Mouse (Mus musculus) heart, postnatal 36 days (tissue): Measurements from ENCODE around the gene Nostrin. TPM values are rescaled to one million over a fixed set of nuclear protein-coding genes. Genes with fewer than 3 reads are reported as not detected.

ENCODE experiments used
- DNase-seq, 2 experiments: peaks; one replicate each; pipeline ENCODE4 v3.0.0; 2021 to 2022
- intact Hi-C: fragments of 180-260 bp; cut with DNase I; formaldehyde crosslinking; loops from one replicate; pipeline ENCODE4 v1.15.1; 2025
- total RNA-seq, 2 experiments: library from RNA; stranded (reverse); gene quantifications; 2 replicates each; pipeline ENCODE4 v1.2.3; 2021

The Nostrin gene
- total RNA-seq, 2 experiments from 2014 or later: 4.6 to 5.2 TPM

DNA sequence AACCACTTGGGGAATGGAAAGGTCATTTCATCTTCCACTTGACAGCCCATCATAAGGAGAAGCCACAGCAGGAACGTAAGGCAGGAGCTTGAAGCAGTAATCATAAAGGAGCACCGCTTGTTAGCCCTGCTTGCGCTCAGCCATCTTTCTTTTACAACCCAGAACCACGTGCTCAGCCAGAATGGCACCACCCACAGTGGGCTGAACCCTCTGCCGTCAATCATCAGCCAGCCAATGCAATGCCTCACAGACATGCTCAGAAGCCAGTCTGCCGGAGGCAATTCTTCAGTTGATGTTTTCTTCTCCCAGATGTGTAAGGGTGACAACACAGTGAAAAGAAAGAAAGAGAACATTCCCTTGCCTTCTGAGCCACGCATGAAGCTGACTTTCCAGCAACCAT, 7.3 kb upstream of the Nostrin start:
- intact Hi-C loops: no loop called here

DNA sequence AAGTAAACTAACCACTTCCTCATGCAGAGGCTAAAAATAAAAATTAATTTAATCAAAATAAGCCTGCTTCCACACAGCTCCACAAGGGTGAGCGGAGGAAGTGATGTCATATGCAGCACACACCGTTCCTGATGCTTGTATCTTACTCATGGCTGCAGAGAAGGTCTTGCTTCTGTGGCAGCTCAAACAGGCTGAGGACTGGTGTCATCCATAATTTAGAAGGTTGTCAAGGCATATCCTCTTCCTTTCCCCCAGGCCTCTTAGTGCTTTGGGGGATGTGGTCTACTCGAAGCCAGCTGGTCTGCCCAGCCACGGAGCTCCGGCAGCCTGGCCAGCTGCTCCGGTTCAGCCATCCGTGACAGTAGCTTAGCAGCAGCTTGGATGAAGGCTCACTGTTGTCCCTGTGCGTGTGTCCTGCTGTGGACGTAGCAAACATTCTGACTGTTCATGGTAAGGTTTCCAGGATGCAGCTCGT, 6.6 kb upstream of the Nostrin start:
- DNase-seq: peak; percentile 12 to 27

More for the DNA sequence above, 7.3 kb upstream of the Nostrin start:
- no peak for DNase-seq

DNA sequence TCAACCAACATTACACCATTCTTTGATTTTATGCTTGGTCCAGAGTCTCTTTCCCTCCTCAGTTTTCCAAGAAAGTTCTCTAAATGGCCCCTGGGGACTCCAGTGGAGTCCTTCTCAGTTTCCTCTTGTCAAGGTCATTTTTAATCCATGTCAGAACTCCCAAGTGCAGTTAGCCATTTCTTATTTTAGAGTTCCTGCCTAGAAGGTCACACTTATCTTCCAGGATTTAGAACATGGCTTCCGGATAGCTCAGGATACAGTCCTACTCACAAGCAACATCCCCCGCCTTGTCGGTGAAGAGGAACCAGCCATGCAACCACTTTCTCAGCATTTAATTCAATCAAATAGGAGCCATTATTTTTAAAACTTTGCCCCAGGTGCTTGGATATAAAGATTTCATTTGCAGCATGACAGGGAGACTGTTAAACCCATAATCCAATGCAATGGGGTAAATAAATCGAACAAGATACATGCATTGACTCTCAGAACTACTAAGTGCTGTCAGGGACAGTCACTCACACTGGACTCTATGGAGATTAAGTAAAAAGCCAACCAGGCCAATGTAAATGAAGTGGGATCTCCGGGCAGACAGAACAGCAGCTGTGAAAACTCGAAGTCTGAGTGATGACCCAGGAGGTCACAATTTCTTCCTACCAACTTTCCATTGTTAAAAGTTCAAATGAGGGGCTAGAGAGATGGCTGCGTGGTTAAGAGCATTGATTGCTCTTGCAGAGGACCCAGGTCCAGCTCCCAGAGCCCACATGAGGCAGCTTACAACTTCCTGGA, 6.0 kb upstream of the Nostrin start:
- DNase-seq: no peak
- intact Hi-C loops: no loop called here

More for the DNA sequence above, 6.6 kb upstream of the Nostrin start:
- intact Hi-C loops: no loop called here

GRCm38 (mm10) chr2:69132046-69132445, 3.6 kb upstream of the Nostrin start:
- no peak for DNase-seq
- intact Hi-C loops: no loop called here

GRCm38 (mm10) chr2:69132488-69133040, 3.0 kb upstream of the Nostrin start:
- intact Hi-C loops: no loop called here

GRCm38 (mm10) chr2:69134186-69134585, 1.4 kb upstream of the Nostrin start:
- intact Hi-C loops: no loop called here
- DNase-seq: no peak

More at GRCm38 (mm10) chr2:69132488-69133040, 3.0 kb upstream of the Nostrin start:
- DNase-seq: no peak

- intact Hi-C loops: no loop called here
- DNase-seq: no peak
These were observed 663 bp upstream of the Nostrin start for GRCm38 (mm10) chr2:69134937-69135336.

- no peak for DNase-seq
These were observed 1.9 kb downstream of the Nostrin start for GRCm38 (mm10) chr2:69137406-69138084.

DNA sequence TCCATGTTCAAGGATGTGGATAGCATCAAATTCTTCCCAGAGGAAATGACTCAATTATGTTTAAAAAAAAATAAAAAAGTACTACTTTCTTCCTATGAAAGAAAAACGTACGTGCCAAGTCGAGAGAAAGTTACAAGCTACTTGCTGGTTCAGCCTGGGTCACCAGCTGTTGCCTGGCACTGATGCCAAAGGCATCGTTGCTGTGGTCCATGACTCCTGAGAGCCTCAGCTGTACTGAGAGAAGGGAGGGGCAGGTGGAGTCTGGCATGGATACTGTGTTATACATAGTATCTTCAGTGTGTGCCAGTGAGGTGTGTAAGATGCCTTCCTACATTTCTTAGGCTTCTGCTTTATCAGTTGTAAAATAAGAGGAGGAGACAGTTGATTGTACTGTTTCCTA, 3.2 kb downstream of the Nostrin start:
- peak in 1 of 2 experiments; percentile 14 for DNase-seq
- intact Hi-C loops: no loop called here

More at GRCm38 (mm10) chr2:69137406-69138084, 1.9 kb downstream of the Nostrin start:
- intact Hi-C loops: loop anchor here (2.0 kb wide), 1 partner anchor 23 kb away; no protein-coding TSS in a partner anchor

DNA sequence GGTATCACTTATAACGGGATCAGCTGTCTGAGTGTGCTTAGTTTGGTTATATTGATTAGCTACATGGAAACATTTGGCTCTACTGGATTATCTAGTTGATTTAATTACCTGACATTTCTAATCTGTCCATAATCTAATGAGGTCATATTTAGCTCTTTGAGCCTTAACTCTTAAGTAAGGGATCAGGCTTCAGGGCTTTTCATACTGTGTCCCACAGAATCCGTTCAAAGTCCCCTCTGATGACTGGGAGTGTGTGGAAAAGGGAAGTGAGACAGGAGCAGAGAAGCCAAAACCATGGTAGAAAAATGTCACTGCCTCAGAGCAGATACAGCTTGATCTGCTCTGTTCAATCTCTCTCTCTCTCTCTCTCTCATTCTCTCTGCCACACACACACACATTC, 4.6 kb downstream of the Nostrin start:
- intact Hi-C loops: no loop called here
- no peak for DNase-seq

DNA sequence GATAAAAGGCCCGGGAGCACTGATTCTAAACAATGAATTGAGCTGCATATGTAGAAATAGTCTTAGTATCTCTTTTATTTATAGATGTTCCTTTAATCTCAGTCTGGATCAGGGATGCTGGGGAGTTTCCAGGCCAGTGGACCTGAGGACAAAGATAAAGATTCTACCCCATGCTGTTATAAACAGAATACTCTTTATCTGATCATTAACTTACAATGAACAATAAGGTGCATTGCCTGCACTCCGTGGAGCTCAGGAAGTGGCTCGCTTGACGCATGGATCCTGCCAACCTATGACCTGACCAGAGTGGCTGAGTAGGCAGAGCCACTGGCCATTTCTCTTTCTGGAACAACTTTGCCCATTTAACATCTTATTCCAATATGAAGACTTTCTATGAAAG, 5.2 kb downstream of the Nostrin start:
- no peak for DNase-seq
- intact Hi-C loops: no loop called here

- intact Hi-C loops: no loop called here
- DNase-seq: no peak
These were observed 13.1 kb downstream of the Nostrin start for GRCm38 (mm10) chr2:69148691-69149090.

DNA sequence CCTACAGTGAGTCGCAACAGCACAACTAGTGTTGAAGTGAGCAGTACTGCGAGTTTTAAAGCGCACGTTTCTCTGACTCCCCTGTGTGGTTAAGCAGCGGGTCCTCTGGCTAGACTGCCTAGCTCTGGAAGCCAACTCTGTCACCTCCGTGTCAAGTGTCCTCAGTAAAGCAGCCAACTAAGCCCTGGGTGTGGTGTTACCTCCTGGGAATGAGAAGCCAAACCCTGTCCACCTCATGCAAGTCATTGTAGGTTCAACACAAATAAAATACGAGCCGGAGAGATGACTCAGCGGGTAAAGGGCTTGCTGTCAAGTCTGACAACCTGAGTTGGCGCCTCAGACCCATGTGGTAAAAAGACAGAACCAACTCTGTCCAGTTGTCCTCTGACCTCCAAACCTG, 13.6 kb downstream of the Nostrin start:
- peak in 1 of 2 experiments; percentile 20 for DNase-seq
- intact Hi-C loops: no loop called here

GRCm38 (mm10) chr2:69150841-69151240, 15.2 kb downstream of the Nostrin start:
- intact Hi-C loops: no loop called here
- DNase-seq: no peak

DNA sequence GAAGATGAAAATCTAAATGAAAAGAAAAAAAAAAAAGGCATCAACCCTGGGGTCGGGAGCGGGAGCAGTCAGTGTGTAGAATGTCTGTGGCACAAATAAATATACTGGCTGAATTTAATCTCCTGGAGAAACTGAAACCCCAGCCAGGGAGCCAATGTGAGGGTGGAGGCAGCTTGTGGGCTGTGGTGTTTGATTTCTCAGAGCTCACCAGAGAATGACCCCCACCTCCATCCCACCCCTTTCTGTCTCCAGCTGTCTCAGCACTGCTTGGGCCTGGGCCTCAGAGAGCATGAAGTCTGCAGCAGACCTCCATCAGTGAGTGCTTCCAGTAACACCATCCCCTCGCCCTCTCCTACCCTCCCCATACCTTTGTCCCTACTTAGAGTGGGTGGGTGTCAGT, 20.3 kb downstream of the Nostrin start:
- intact Hi-C loops: no loop called here
- DNase-seq: no peak

- intact Hi-C loops: no loop called here
- DNase-seq: no peak
These were observed 20.7 kb downstream of the Nostrin start for GRCm38 (mm10) chr2:69156283-69156682.

DNA sequence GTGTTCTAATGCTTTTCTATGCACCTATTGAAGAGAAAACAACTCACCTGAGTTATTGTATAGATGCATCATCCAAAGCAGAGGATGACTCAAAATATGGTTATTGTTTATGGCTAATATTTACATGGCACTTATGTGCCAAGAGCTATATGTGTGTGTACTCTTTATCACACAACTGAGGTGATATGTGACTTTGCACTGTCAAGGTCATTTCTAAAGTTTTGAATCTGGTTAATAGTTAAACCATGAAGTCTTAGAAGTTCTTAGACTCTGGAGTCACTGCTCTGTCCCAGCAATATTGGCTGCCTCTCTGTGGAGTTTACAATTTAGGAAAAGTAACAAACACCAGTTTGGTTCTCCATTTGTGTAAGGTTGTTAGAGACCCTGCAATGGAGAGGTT, 23.3 kb downstream of the Nostrin start:
- intact Hi-C loops: no loop called here
- no peak for DNase-seq

DNA sequence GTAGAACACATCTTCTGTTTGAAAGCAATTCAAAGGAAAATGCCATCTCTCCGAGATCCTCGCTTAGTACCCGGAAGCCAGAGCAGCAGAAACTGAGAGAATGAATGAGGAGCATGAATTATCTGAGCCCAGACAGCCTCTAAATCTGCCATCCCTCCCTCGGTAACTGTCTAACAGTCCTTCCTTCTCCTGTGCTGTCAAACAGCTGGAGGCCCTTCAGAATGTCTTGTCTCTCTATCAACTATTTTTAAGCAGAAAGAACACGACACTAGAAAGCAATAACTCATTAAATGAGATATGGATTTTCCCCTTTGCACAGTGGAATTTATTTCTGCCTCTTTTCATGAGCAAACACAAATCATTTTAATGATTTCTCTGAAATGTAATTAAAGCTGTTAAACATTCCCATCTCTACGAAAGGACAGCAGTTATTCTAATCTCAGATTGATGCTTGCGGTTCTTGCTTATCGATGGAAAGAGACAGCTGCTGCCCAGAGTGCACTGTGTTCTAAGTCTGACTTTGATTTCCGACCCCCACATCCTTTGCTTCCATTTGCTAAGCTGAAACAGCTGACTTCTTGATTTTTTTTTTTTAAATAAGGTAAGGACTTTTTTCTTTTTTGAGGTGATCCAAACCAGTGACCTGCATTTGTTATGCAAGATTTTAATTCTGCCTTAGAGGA, 34.9 kb downstream of the Nostrin start:
- intact Hi-C loops: no loop called here

DNA sequence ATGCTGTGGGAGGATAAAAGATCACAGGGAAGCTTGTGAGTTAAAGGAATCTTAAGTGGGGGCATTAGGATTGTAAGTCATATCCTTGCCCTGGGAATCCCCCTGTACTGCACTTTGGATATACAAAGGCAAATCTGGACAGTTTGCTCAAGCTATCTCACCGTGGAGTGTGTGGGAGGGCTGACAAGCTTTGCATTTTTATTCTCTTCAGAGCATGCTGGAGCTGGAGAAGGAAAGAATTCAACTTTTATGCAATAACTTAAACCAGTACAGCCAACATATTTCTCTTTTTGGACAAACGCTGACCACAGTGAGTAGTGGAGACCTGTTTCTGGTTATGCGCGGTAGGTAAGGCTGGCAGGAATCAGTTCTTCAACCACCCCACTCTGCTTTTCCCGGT, 39.7 kb downstream of the Nostrin start:
- no peak for DNase-seq
- intact Hi-C loops: no loop called here

More for the DNA sequence above, 34.9 kb downstream of the Nostrin start:
- DNase-seq: no peak

GRCm38 (mm10) chr2:69179721-69180120, 44.1 kb downstream of the Nostrin start:
- intact Hi-C loops: no loop called here
- no peak for DNase-seq

DNA sequence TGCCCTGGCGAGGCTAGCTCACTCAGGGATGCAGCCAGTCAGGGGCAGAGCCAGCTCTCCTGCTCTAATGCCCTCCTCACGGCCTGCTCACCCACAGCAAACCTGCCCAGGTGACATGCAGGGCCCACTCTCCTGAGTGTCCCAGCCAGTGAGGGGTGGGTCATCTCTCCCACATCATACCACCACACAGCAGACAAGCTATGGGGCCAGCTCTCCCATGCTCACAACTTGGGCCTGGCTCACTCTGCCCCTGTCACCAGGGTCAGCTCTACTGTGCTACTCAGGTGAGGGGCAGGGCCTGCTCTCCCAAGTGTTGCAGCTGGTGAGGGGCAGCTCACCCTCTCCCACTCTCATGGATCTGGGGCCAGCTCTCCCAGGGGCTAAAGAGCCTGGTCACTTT, 52.4 kb downstream of the Nostrin start:
- intact Hi-C loops: no loop called here
- no peak for DNase-seq
